Mouse (Mus musculus) heart, adult 2 months (tissue): Measurements from ENCODE around the gene Parp1.

ENCODE experiments used
- CTCF ChIP-seq: fragments of 200-600 bp; IDR thresholded peaks from 2 replicates; pipeline ENCODE4 v1.8.1; 2022; ENCODE audit warnings: antibody characterized with exemption, mild to moderate bottlenecking, moderate library complexity
- POLR2A ChIP-seq: fragments of 200-500 bp; IDR thresholded peaks from 2 replicates; pipeline ENCODE4 v1.6.1; 2011; ENCODE audit warnings: mild to moderate bottlenecking, low read depth, low read length, control low read depth; ENCODE audit not compliant: insufficient read depth

GRCm38 (mm10) chr1:180523320-180523719 lies 45.4 kb upstream of the Parp1 start:
- no peak for TF ChIP-seq CTCF
- no peak for TF ChIP-seq POLR2A
